Mouse (Mus musculus): ENCODE measurements around the gene Dnaic2. TPM values are rescaled to one million over a fixed set of nuclear protein-coding genes. Genes with fewer than 3 reads are reported as not detected.

Gene Dnaic2
- polyA plus RNA-seq, 1 experiment from 2014 or later = 0.14 TPM

DNA sequence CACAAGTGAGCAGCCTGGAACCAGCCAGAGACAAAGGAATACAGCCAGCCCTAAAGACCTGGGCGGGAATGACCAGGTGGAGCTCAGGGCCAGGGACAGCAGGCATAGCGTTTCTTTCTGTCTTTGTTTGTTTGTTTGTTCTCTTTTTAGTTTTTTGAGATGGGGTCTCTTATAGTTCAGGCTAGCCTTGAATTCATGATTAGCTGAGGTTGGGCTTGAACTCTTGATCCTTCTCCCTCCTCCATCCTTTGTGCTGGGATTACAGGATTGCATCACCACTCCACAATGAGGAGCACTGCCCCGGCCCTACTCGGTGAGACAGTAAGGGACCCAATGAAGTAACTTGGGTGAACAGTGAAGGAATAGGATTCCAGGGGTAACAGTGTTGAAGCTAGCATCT, 67.5 kb downstream of the Dnaic2 start:
- ATAC-seq (replicated peaks; ENCODE audit: low FRiP score, low TSS enrichment, low read depth) = no peak
- no peak for DNase-seq (ENCODE audit: low spot score)
- WGBS = 58% methylated on average over 4 of the region's 4 CpGs
- no peak overlapping the region for H3K4me3 ChIP-seq (ENCODE audit: low read depth, low read length)
- H3K27ac ChIP-seq (ENCODE audit: low read depth) = no peak overlapping the region
- H3K36me3 ChIP-seq (ENCODE audit: control insufficient read depth, insufficient read depth, low read length) = no peaks in the 10 kb centered on the region
- H3K4me1 ChIP-seq (replicated peaks; ENCODE audit: control insufficient read depth, insufficient read depth, low read length) = peaks cover 26% of the 10 kb centered on the region
- peak overlapping the region; percentile 57; the same call in 1 of the 2 replicates for H3K4me2 ChIP-seq (ENCODE audit: low read length)
- H3K27me3 ChIP-seq (replicated peaks; ENCODE audit: control insufficient read depth, insufficient read depth, low read length) = peaks cover 47% of the 10 kb centered on the region
- no peaks in the 10 kb centered on the region for H3K9me3 ChIP-seq (ENCODE audit: control insufficient read depth, low read length)
- H3K9ac ChIP-seq (ENCODE audit: low read length) = no peak overlapping the region

DNA sequence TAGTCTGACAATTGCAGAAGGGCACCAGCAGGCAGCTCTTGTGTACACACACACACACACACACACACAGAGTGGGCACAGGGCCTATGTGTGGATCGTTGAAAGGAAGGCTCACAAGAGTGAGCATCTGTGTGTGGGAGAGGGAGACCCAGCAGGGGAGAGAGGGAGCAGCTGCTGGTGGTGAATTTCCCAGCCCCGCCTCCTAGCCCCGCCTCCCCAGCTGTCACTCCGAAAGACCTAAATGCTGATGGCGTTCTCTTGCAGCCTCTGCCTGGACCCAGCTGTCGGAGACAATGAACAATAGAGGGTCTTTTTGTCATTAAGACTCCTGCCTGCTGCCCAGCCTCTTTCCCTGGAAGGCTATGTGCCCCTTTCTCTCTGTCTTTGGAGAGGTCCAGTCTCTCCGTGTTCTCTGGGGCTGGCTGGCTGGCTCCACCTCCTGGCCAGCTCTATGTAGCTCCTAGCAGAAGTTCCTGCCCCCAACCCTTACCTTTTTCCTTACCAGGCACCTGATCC, 68.1 kb downstream of the Dnaic2 start:
- H3K36me3 ChIP-seq (ENCODE audit: control insufficient read depth, insufficient read depth, low read length) = no peaks in the 10 kb centered on the region
- no peaks in the 10 kb centered on the region for H3K9me3 ChIP-seq (ENCODE audit: control insufficient read depth, low read length)
- H3K4me1 ChIP-seq (replicated peaks; ENCODE audit: control insufficient read depth, insufficient read depth, low read length) = peaks cover 26% of the 10 kb centered on the region
- peak; percentile 87 for DNase-seq (ENCODE audit: low spot score)
- WGBS = 0% methylated on average over 7 of the region's 7 CpGs
- H3K9ac ChIP-seq (ENCODE audit: low read length) = 0 out of 2 replicates have a peak overlapping the region, but pooled peaks have one; percentile 11
- H3K27me3 ChIP-seq (replicated peaks; ENCODE audit: control insufficient read depth, insufficient read depth, low read length) = peaks cover 41% of the 10 kb centered on the region
- H3K27ac ChIP-seq (ENCODE audit: low read depth) = no peak overlapping the region
- H3K4me2 ChIP-seq (ENCODE audit: low read length) = peak overlapping the region; percentile 57
- ATAC-seq (replicated peaks; ENCODE audit: low FRiP score, low TSS enrichment, low read depth) = peak; percentile 69
- H3K4me3 ChIP-seq (ENCODE audit: low read depth, low read length) = peak overlapping the region; percentile 34

DNA sequence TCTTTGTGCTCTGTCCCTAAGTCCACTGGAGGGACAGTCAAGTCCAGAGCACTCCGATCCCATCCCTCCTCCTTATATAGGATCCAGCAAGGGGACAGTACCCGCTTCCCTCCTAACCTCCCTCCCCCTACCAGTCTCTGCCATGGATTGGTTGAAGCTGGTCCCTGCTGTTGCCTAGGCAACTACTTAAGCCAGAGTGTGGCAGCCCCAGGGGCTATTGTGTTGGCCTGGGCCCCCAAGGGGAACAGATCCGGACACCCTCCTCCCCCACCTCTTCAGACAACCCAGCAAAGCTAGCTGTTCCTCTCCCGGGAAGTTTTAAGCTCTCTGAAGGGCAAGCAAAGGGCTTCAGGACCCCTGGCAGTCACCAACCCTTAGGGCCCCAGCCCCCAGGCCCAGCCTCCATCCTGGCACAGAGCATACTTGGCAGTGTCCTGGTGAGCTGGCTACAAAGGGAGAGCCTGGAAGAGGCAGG, 68.7 kb downstream of the Dnaic2 start, which contains the start of gene Btbd17:
Gene Btbd17 (minus strand): TSS at position 98 of the 475 bp plus-strand sequence.
- H3K27ac ChIP-seq (ENCODE audit: low read depth) = no peak within 1 kb of the TSS
- peak; percentile 52 for ATAC-seq (replicated peaks; ENCODE audit: low FRiP score, low TSS enrichment, low read depth)

DNA sequence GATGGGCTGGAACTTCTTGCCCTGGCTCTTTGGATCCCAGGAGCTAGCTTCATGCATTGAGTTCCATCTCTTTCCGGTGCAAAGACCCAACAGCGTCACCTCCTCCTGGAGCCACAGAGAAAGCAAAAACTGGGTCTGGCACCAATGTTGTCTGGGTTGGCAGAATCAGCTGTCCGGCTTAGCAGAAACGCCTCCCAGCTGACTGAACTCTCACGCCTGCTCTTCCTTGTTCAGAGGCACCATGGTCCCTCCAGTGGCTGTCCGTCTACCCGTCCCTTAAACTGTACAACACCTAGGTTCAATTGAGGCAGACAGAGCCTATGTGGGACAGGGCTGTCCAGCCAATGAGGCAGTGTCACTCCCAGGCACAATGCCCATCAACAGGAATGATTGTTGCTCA, 70.0 kb downstream of the Dnaic2 start:
- no peak overlapping the region for H3K27ac ChIP-seq (ENCODE audit: low read depth)
- no peak for DNase-seq (ENCODE audit: low spot score)
- no peak overlapping the region for H3K9ac ChIP-seq (ENCODE audit: low read length)
- H3K4me3 ChIP-seq (ENCODE audit: low read depth, low read length) = no peak overlapping the region
- no peak for ATAC-seq (replicated peaks; ENCODE audit: low FRiP score, low TSS enrichment, low read depth)
- no peak overlapping the region for H3K4me2 ChIP-seq (ENCODE audit: low read length)
- WGBS = 87% methylated on average over 7 of the region's 7 CpGs
- H3K9me3 ChIP-seq (ENCODE audit: control insufficient read depth, low read length) = peaks cover 2% of the 10 kb centered on the region; the same call in 1 of the 2 replicates
- peaks cover 22% of the 10 kb centered on the region for H3K27me3 ChIP-seq (replicated peaks; ENCODE audit: control insufficient read depth, insufficient read depth, low read length)
- no peaks in the 10 kb centered on the region for H3K36me3 ChIP-seq (ENCODE audit: control insufficient read depth, insufficient read depth, low read length)
- H3K4me1 ChIP-seq (replicated peaks; ENCODE audit: control insufficient read depth, insufficient read depth, low read length) = peaks cover 17% of the 10 kb centered on the region

More for the DNA sequence above, 68.7 kb downstream of the Dnaic2 start, which contains the start of gene Btbd17:
- Histone ChIP-seq H3K36me3 (ENCODE audit: control insufficient read depth, insufficient read depth, low read length) (no peaks in the 10 kb centered on the region), H3K27me3 (replicated peaks; ENCODE audit: control insufficient read depth, insufficient read depth, low read length) (peaks cover 35% of the 10 kb centered on the region), H3K9ac (ENCODE audit: low read length) (0 out of 2 replicates have a peak within 1 kb of the TSS, but pooled peaks have one; percentile 11), H3K4me3 (ENCODE audit: low read depth, low read length) (peak within 1 kb of the TSS; percentile 34), H3K4me1 (replicated peaks; ENCODE audit: control insufficient read depth, insufficient read depth, low read length) (peaks cover 26% of the 10 kb centered on the region), H3K9me3 (ENCODE audit: control insufficient read depth, low read length) (no peaks in the 10 kb centered on the region), H3K4me2 (ENCODE audit: low read length) (peak within 1 kb of the TSS; percentile 57)
- no peak for DNase-seq (ENCODE audit: low spot score)
- 24% methylated on average over 4 of the region's 4 CpGs for WGBS

DNA sequence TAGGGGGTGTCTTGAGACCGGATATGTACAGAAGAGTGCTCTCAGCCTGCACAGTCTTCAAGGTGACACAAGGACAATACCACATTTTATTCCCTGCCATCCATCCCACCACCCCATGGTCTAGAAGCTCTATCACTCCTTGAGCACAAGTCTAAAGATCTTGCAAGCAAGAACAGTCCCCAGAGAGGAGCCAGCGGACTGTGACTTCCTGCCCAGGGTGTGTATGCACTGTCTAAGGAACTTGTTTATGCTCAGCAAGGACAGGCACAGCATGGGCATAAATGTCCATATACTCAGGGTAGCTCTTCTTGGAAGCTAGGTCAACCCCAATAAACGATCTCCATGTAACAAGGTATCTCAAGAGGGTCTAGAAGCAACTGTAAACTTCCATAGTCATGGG, 70.8 kb downstream of the Dnaic2 start:
- Histone ChIP-seq H3K4me1 (replicated peaks; ENCODE audit: control insufficient read depth, insufficient read depth, low read length) (peaks cover 15% of the 10 kb centered on the region; the same call in 1 of the 2 replicates), H3K4me2 (ENCODE audit: low read length) (no peak overlapping the region), H3K27ac (ENCODE audit: low read depth) (no peak overlapping the region), H3K9me3 (ENCODE audit: control insufficient read depth, low read length) (peaks cover 2% of the 10 kb centered on the region; the same call in 1 of the 2 replicates), H3K27me3 (replicated peaks; ENCODE audit: control insufficient read depth, insufficient read depth, low read length) (peaks cover 14% of the 10 kb centered on the region), H3K4me3 (ENCODE audit: low read depth, low read length) (no peak overlapping the region), H3K36me3 (ENCODE audit: control insufficient read depth, insufficient read depth, low read length) (no peaks in the 10 kb centered on the region), H3K9ac (ENCODE audit: low read length) (no peak overlapping the region)
- DNase-seq (ENCODE audit: low spot score) (no peak), ATAC-seq (replicated peaks; ENCODE audit: low FRiP score, low TSS enrichment, low read depth) (no peak)
- 79% methylated on average over 3 of the region's 3 CpGs for WGBS

DNA sequence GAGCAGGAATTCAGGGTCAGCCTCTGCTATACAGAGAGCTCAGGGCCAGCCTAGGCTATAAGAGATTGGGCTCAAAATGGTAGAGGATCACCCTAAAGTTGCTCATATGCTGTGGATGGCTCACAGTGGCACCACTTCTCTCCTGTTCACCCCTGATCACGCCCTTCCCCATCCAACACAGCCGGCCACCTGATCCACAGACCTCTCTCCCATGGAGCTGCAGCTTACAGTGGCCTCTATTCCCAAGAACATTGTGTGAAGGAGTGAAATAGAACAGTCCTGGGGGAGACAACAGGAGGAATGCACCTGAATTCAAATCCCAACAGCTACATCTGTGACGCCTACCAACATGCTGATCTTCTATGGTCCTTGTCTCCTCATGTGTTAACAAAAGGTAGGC, 71.4 kb downstream of the Dnaic2 start, which contains the start of gene Gpr142:
Gene Gpr142 (plus strand): TSS at position 301 of the 400 bp plus-strand sequence.
- peaks cover 2% of the 10 kb centered on the region; the same call in 1 of the 2 replicates for H3K9me3 ChIP-seq (ENCODE audit: control insufficient read depth, low read length)
- peaks cover 8% of the 10 kb centered on the region for H3K27me3 ChIP-seq (replicated peaks; ENCODE audit: control insufficient read depth, insufficient read depth, low read length)
- no peak within 1 kb of the TSS for H3K4me2 ChIP-seq (ENCODE audit: low read length)
- whole genome bisulfite sequencing = 95% methylated on average over 3 of the region's 3 CpGs
- no peak within 1 kb of the TSS for H3K9ac ChIP-seq (ENCODE audit: low read length)
- H3K36me3 ChIP-seq (ENCODE audit: control insufficient read depth, insufficient read depth, low read length) = no peaks in the 10 kb centered on the region
- H3K4me3 ChIP-seq (ENCODE audit: low read depth, low read length) = no peak within 1 kb of the TSS
- no peak within 1 kb of the TSS for H3K27ac ChIP-seq (ENCODE audit: low read depth)
- peaks cover 18% of the 10 kb centered on the region; the same call in 1 of the 2 replicates for H3K4me1 ChIP-seq (replicated peaks; ENCODE audit: control insufficient read depth, insufficient read depth, low read length)
- DNase-seq (ENCODE audit: low spot score) (no peak), ATAC-seq (replicated peaks; ENCODE audit: low FRiP score, low TSS enrichment, low read depth) (no peak)

DNA sequence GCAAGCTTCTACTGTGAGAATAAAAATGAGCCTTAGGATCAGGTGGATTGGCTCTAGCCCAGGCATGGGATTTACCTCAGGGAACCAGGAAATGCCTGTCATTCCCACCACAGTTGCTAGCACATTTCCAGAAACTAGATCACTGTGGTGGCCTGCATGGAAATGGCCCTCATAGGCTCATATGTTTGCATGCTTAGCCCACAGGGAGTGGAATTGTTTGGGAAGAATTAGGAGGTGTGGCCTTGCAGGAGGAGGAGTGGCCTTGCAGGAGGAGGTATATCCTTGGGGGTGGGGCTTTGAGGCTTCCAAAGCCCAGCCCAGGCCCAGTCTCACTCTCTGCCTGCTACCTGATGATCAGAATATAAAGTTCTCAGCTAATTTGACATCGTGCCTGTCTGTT, 74.7 kb downstream of the Dnaic2 start:
- no peaks in the 10 kb centered on the region for H3K36me3 ChIP-seq (ENCODE audit: control insufficient read depth, insufficient read depth, low read length)
- H3K4me3 ChIP-seq (ENCODE audit: low read depth, low read length) = no peak overlapping the region
- ATAC-seq (replicated peaks; ENCODE audit: low FRiP score, low TSS enrichment, low read depth) = no peak
- no peak overlapping the region for H3K9ac ChIP-seq (ENCODE audit: low read length)
- no peak overlapping the region for H3K4me2 ChIP-seq (ENCODE audit: low read length)
- peaks cover 5% of the 10 kb centered on the region; the same call in 1 of the 2 replicates for H3K4me1 ChIP-seq (replicated peaks; ENCODE audit: control insufficient read depth, insufficient read depth, low read length)
- no peaks in the 10 kb centered on the region for H3K27me3 ChIP-seq (replicated peaks; ENCODE audit: control insufficient read depth, insufficient read depth, low read length)
- H3K27ac ChIP-seq (ENCODE audit: low read depth) = no peak overlapping the region
- no peak for DNase-seq (ENCODE audit: low spot score)
- WGBS = 85% methylated on average over 1 of the region's 1 CpGs
- H3K9me3 ChIP-seq (ENCODE audit: control insufficient read depth, low read length) = peaks cover 2% of the 10 kb centered on the region; the same call in 1 of the 2 replicates

DNA sequence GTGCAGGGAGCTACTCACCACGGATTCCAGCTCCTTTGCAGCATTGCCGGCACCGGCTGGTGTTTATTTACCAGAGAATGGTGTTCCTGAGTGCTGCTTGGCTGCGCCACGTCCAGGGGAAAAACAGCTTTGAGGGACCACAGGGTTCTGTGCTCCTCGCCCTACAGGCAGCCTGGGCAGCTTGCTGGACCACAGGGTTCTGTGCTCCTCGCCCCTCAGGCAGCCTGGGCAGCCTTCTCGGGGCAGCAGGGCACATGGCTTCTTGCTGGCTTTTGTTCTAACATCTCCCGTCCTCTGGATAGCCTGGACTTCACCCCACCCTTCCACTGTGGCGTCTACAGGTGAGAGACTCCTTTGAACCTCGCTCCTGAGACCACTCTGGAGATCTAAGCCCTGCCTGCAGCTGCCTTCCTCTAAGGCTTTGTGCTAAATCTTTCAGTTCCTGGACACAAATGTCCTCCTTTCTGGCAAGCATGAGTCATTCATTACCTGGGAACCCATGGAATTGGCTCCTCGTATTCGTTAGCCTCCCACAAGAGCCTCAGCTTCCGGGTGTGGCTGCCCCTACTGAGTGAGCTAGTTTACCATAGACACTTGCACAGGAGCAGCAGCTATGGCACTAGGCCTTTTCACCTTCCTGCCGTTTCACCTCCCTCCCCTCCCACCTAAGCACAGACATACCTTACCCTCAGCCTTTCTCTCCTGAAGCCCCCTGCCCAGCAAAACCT, 75.5 kb downstream of the Dnaic2 start:
- Histone ChIP-seq H3K27me3 (replicated peaks; ENCODE audit: control insufficient read depth, insufficient read depth, low read length) (no peaks in the 10 kb centered on the region), H3K4me1 (replicated peaks; ENCODE audit: control insufficient read depth, insufficient read depth, low read length) (peaks cover 10% of the 10 kb centered on the region; the same call in 1 of the 2 replicates), H3K36me3 (ENCODE audit: control insufficient read depth, insufficient read depth, low read length) (no peaks in the 10 kb centered on the region), H3K4me3 (ENCODE audit: low read depth, low read length) (no peak overlapping the region), H3K27ac (ENCODE audit: low read depth) (no peak overlapping the region), H3K4me2 (ENCODE audit: low read length) (no peak overlapping the region), H3K9me3 (ENCODE audit: control insufficient read depth, low read length) (peaks cover 2% of the 10 kb centered on the region; the same call in 1 of the 2 replicates), H3K9ac (ENCODE audit: low read length) (no peak overlapping the region)
- 48% methylated on average over 15 of the region's 15 CpGs for WGBS
- ATAC-seq (replicated peaks; ENCODE audit: low FRiP score, low TSS enrichment, low read depth) (no peak), DNase-seq (ENCODE audit: low spot score) (no peak)

Measured in intestine, embryonic 14.5 days (tissue).